Mouse (Mus musculus) intestine, embryonic 15.5 days (tissue): ENCODE data around the gene Sst. TPM values are rescaled to one million over a fixed set of nuclear protein-coding genes. Genes with fewer than 3 reads are reported as not detected.
"Not testable (repeated sequence)": the region's sequence is repeated elsewhere in the genome, so short reads cannot be mapped to it uniquely, and the experiment has no call there.

Experiments
- ATAC-seq: fragments of 200-750 bp; cut with Nextera tagmentation; 2 replicates; pipeline ENCODE4 v1.8.0; 2017; ENCODE audit warnings: moderate TSS enrichment, moderate library complexity
- H3K27ac ChIP-seq: fragments of 300-500 bp; sonication (generic); 2 replicates; pipeline ENCODE4 v1.5.1; 2015; ENCODE audit warnings: mild to moderate bottlenecking, inconsistent platforms
- H3K27me3 ChIP-seq: fragments of 300-500 bp; sonication (generic); replicated peaks from 2 replicates; pipeline ENCODE4 v1.6.1; 2015; ENCODE audit warnings: inconsistent platforms
- H3K36me3 ChIP-seq: fragments of 300-500 bp; sonication (generic); 2 replicates; pipeline ENCODE4 v1.6.1; 2015; ENCODE audit warnings: inconsistent platforms
- H3K4me1 ChIP-seq: fragments of 300-500 bp; sonication (generic); replicated peaks from 2 replicates; pipeline ENCODE4 v1.6.1; 2015; ENCODE audit warnings: inconsistent platforms
- H3K4me2 ChIP-seq: fragments of 300-500 bp; sonication (generic); replicated peaks from 2 replicates; pipeline ENCODE4 v1.6.1; 2015; ENCODE audit warnings: mild to moderate bottlenecking, inconsistent platforms
- H3K4me3 ChIP-seq: fragments of 300-500 bp; sonication (generic); replicated peaks from 2 replicates; pipeline ENCODE4 v1.5.1; 2015; ENCODE audit warnings: inconsistent platforms
- H3K9ac ChIP-seq: fragments of 300-500 bp; sonication (generic); 2 replicates; pipeline ENCODE4 v1.6.1; 2015; ENCODE audit warnings: inconsistent platforms
- H3K9me3 ChIP-seq: fragments of 300-500 bp; sonication (generic); 2 replicates; pipeline ENCODE4 v1.6.1; 2016; ENCODE audit warnings: inconsistent platforms
- WGBS: fragments of 180-500 bp; shearing (Covaris S2); methylation state at CpG from one replicate; pipeline ENCODE4 v1.1.7; 2015; 5-methylcytosine and 5-hydroxymethylcytosine counted together
- polyA plus RNA-seq: library from polyadenylated mRNA; unstranded; fragments of >200 nt; fragmentation: Nextera tagmentation; extraction: Ambion mirVana; gene quantifications from 2 replicates; pipeline ENCODE4 v1.2.1, GENCODE M21; 2015

Sst gene
- 12.9 and 16.8 TPM in 2 replicates for polyA plus RNA-seq

GRCm38 (mm10) chr16:23890636-23891035, at the start of gene Sst:
Gene Sst, minus strand, starts transcription at chr16:23890958.
- WGBS: 6% methylated on average over 26 of the region's 26 CpGs
- Histone ChIP-seq H3K27me3 (peaks cover 19% of the 10 kb centered on the region), H3K4me2 (no peak within 1 kb of the TSS), H3K9me3 (no peaks in the 10 kb centered on the region), H3K9ac (no peak within 1 kb of the TSS), H3K27ac (no peak within 1 kb of the TSS), H3K36me3 (no peaks in the 10 kb centered on the region), H3K4me1 (no peaks in the 10 kb centered on the region), H3K4me3 (no peak within 1 kb of the TSS)
- ATAC-seq: no peak

GRCm38 (mm10) chr16:23934397-23934796, 43.6 kb upstream of the Sst start:
- Histone ChIP-seq H3K9ac (no peak overlapping the region), H3K9me3 (no peaks in the 10 kb centered on the region), H3K4me2 (no peak overlapping the region), H3K4me1 (no peaks in the 10 kb centered on the region), H3K27me3 (no peaks in the 10 kb centered on the region), H3K36me3 (no peaks in the 10 kb centered on the region), H3K4me3 (no peak overlapping the region), H3K27ac (no peak overlapping the region)
- WGBS: 44% methylated on average over 2 of the region's 2 CpGs
- ATAC-seq: no peak

- no peaks in the 10 kb centered on the region for H3K27me3 ChIP-seq
- no peaks in the 10 kb centered on the region for H3K9me3 ChIP-seq
- H3K36me3 ChIP-seq: no peaks in the 10 kb centered on the region
- WGBS: 85% methylated on average over 11 of the region's 11 CpGs
- no peak for ATAC-seq
- no peaks in the 10 kb centered on the region for H3K4me1 ChIP-seq
- H3K4me3 ChIP-seq: no peak within 1 kb of the TSS
- no peak within 1 kb of the TSS for H3K27ac ChIP-seq
- no peak within 1 kb of the TSS for H3K9ac ChIP-seq
- H3K4me2 ChIP-seq: no peak within 1 kb of the TSS
Measured at GRCm38 (mm10) chr16:23932294-23932693, 41.5 kb upstream of the Sst start, which contains the start of gene Rtp2. Gene Rtp2, minus strand, starts transcription at chr16:23932394.

- no peak overlapping the region for H3K27ac ChIP-seq
- no peak overlapping the region for H3K9ac ChIP-seq
- H3K9me3 ChIP-seq: no peaks in the 10 kb centered on the region
- H3K27me3 ChIP-seq: no peaks in the 10 kb centered on the region
- WGBS: 61% methylated on average over 18 of the region's 18 CpGs
- H3K4me1 ChIP-seq: no peaks in the 10 kb centered on the region
- no peaks in the 10 kb centered on the region for H3K36me3 ChIP-seq
- no peak overlapping the region for H3K4me3 ChIP-seq
- ATAC-seq: no peak
- H3K4me2 ChIP-seq: no peak overlapping the region
Measured at GRCm38 (mm10) chr16:23931275-23931674, 40.5 kb upstream of the Sst start.

- no peak overlapping the region for H3K4me3 ChIP-seq
- no peaks in the 10 kb centered on the region for H3K9me3 ChIP-seq
- WGBS: 84% methylated on average over 3 of the region's 3 CpGs
- no peaks in the 10 kb centered on the region for H3K27me3 ChIP-seq
- H3K4me2 ChIP-seq: no peak overlapping the region
- ATAC-seq: no peak
- H3K9ac ChIP-seq: no peak overlapping the region
- H3K27ac ChIP-seq: no peak overlapping the region
- no peaks in the 10 kb centered on the region for H3K36me3 ChIP-seq
- no peaks in the 10 kb centered on the region for H3K4me1 ChIP-seq
Measured at GRCm38 (mm10) chr16:23930426-23931073, 39.8 kb upstream of the Sst start.

GRCm38 (mm10) chr16:23927301-23928114, 36.8 kb upstream of the Sst start:
- no peaks in the 10 kb centered on the region for H3K9me3 ChIP-seq
- no peak overlapping the region for H3K4me2 ChIP-seq
- no peaks in the 10 kb centered on the region for H3K36me3 ChIP-seq
- WGBS: 92% methylated on average over 33 of the region's 33 CpGs
- no peaks in the 10 kb centered on the region for H3K27me3 ChIP-seq
- no peak for ATAC-seq
- H3K9ac ChIP-seq: no peak overlapping the region
- no peak overlapping the region for H3K27ac ChIP-seq
- no peaks in the 10 kb centered on the region for H3K4me1 ChIP-seq
- no peak overlapping the region for H3K4me3 ChIP-seq

- WGBS: 88% methylated on average over 1 of the region's 1 CpGs
- ATAC-seq: no peak
Measured at GRCm38 (mm10) chr16:23922906-23923305, 32.1 kb upstream of the Sst start.

GRCm38 (mm10) chr16:23921697-23922096, 30.9 kb upstream of the Sst start:
- 70% methylated on average over 5 of the region's 5 CpGs for whole genome bisulfite sequencing
- ATAC-seq: no peak
- no peak overlapping the region for H3K4me2 ChIP-seq
- no peaks in the 10 kb centered on the region for H3K4me1 ChIP-seq
- no peak overlapping the region for H3K27ac ChIP-seq
- H3K9ac ChIP-seq: no peak overlapping the region
- H3K36me3 ChIP-seq: no peaks in the 10 kb centered on the region
- no peaks in the 10 kb centered on the region for H3K9me3 ChIP-seq
- no peak overlapping the region for H3K4me3 ChIP-seq
- H3K27me3 ChIP-seq: no peaks in the 10 kb centered on the region

More at GRCm38 (mm10) chr16:23922906-23923305, 32.1 kb upstream of the Sst start:
- Histone ChIP-seq H3K36me3 (no peaks in the 10 kb centered on the region), H3K4me1 (no peaks in the 10 kb centered on the region), H3K27me3 (no peaks in the 10 kb centered on the region), H3K4me2 (no peak overlapping the region), H3K9me3 (no peaks in the 10 kb centered on the region), H3K4me3 (no peak overlapping the region), H3K27ac (no peak overlapping the region), H3K9ac (no peak overlapping the region)

GRCm38 (mm10) chr16:23919418-23919817, 28.7 kb upstream of the Sst start:
- Histone ChIP-seq H3K4me3 (no peak overlapping the region), H3K4me1 (no peaks in the 10 kb centered on the region), H3K27me3 (no peaks in the 10 kb centered on the region), H3K36me3 (no peaks in the 10 kb centered on the region), H3K9me3 (no peaks in the 10 kb centered on the region), H3K27ac (no peak overlapping the region), H3K9ac (no peak overlapping the region), H3K4me2 (no peak overlapping the region)
- no peak for ATAC-seq
- 77% methylated on average over 2 of the region's 2 CpGs for WGBS

GRCm38 (mm10) chr16:23913401-23913800, 22.6 kb upstream of the Sst start:
- H3K27ac ChIP-seq: no peak overlapping the region
- 45% methylated on average over 3 of the region's 3 CpGs for WGBS
- no peak overlapping the region for H3K9ac ChIP-seq
- no peaks in the 10 kb centered on the region for H3K4me1 ChIP-seq
- H3K36me3 ChIP-seq: no peaks in the 10 kb centered on the region
- H3K4me2 ChIP-seq: no peak overlapping the region
- H3K4me3 ChIP-seq: no peak overlapping the region
- H3K9me3 ChIP-seq: no peaks in the 10 kb centered on the region
- H3K27me3 ChIP-seq: no peaks in the 10 kb centered on the region
- no peak for ATAC-seq

GRCm38 (mm10) chr16:23912741-23913140, 22.0 kb upstream of the Sst start:
- H3K27ac ChIP-seq: no peak overlapping the region
- WGBS: 54% methylated on average over 13 of the region's 13 CpGs
- H3K4me3 ChIP-seq: no peak overlapping the region
- ATAC-seq: no peak
- no peaks in the 10 kb centered on the region for H3K36me3 ChIP-seq
- H3K27me3 ChIP-seq: no peaks in the 10 kb centered on the region
- no peak overlapping the region for H3K4me2 ChIP-seq
- no peak overlapping the region for H3K9ac ChIP-seq
- H3K4me1 ChIP-seq: no peaks in the 10 kb centered on the region
- no peaks in the 10 kb centered on the region for H3K9me3 ChIP-seq

- not testable (repeated sequence) for H3K36me3 ChIP-seq, H3K4me2 ChIP-seq
Measured at GRCm38 (mm10) chr16:23909015-23909354, 18.2 kb upstream of the Sst start.

More at GRCm38 (mm10) chr16:23909015-23909354, 18.2 kb upstream of the Sst start:
- ATAC-seq, H3K27me3 ChIP-seq, H3K27ac ChIP-seq, H3K4me3 ChIP-seq, H3K9me3 ChIP-seq, H3K4me1 ChIP-seq, H3K9ac ChIP-seq: not testable (repeated sequence)
- WGBS: 83% methylated on average over 3 of the region's 3 CpGs
